Mouse (Mus musculus) embryonic facial prominence, embryonic 10.5 days (tissue): ENCODE results near the gene Nudt1. TPM values are rescaled to one million over a fixed set of nuclear protein-coding genes. Genes with fewer than 3 reads are reported as not detected.
A peak's percentile ranks its signal among the peaks of the same experiment; 100 is the strongest.
"Not testable (repeated sequence)": the region's sequence is repeated elsewhere in the genome, so short reads cannot be mapped to it uniquely, and the experiment has no call there.

Source experiments
- DNase-seq: peaks from one replicate; pipeline ENCODE4 v3.0.0-alpha.2; 2017; ENCODE audit warnings: low spot score
- H3K27ac ChIP-seq: fragments of 300-500 bp; sonication (generic); replicated peaks from 2 replicates; pipeline ENCODE4 v1.5.1; 2016; ENCODE audit warnings: mild to moderate bottlenecking
- H3K27me3 ChIP-seq: fragments of 300-500 bp; sonication (generic); replicated peaks from 2 replicates; pipeline ENCODE4 v1.6.1; 2016; ENCODE audit warnings: low read depth, mild to moderate bottlenecking; ENCODE audit not compliant: poor library complexity, severe bottlenecking
- H3K36me3 ChIP-seq: fragments of 300-500 bp; sonication (generic); replicated peaks from 2 replicates; pipeline ENCODE4 v1.6.1; 2016; ENCODE audit warnings: mild to moderate bottlenecking, moderate library complexity
- H3K4me1 ChIP-seq: fragments of 300-500 bp; sonication (generic); 2 replicates; pipeline ENCODE4 v1.6.1; 2016
- H3K4me3 ChIP-seq: fragments of 300-500 bp; sonication (generic); 2 replicates; pipeline ENCODE4 v1.5.1; 2016; ENCODE audit warnings: mild to moderate bottlenecking, moderate library complexity
- H3K9me3 ChIP-seq: fragments of 300-500 bp; sonication (generic); 2 replicates; pipeline ENCODE4 v1.6.1; 2016; ENCODE audit warnings: mild to moderate bottlenecking
- WGBS: fragments of 180-500 bp; shearing (Covaris S2); methylation state at CpG from one replicate; pipeline ENCODE4 v1.1.7; 2016; 5-methylcytosine and 5-hydroxymethylcytosine counted together
- polyA plus RNA-seq: library from polyadenylated mRNA; unstranded; fragments of >200 nt; fragmentation: Nextera tagmentation; extraction: Ambion mirVana; gene quantifications from 2 replicates; pipeline ENCODE4 v1.2.1, GENCODE M21; 2016

Gene Nudt1
- polyA plus RNA-seq, 1 experiment from 2014 or later = 55.9 TPM

GRCm38 (mm10) chr5:140349882-140350281 is 28.4 kb downstream of the Nudt1 start:
- Histone ChIP-seq H3K4me3 (no peak overlapping the region), H3K27me3 (no peaks in the 10 kb centered on the region), H3K9me3 (no peaks in the 10 kb centered on the region), H3K4me1 (no peaks in the 10 kb centered on the region), H3K27ac (no peak overlapping the region), H3K36me3 (peaks cover 92% of the 10 kb centered on the region)
- no peak for DNase-seq
- 96% methylated on average over 9 of the region's 9 CpGs for WGBS

GRCm38 (mm10) chr5:140350731-140351497 is 29.5 kb downstream of the Nudt1 start:
- Histone ChIP-seq H3K4me3 (no peak overlapping the region), H3K4me1 (no peaks in the 10 kb centered on the region), H3K36me3 (peaks cover 92% of the 10 kb centered on the region), H3K27ac (no peak overlapping the region), H3K27me3 (no peaks in the 10 kb centered on the region), H3K9me3 (no peaks in the 10 kb centered on the region)
- no peak for DNase-seq
- WGBS = 91% methylated on average over 8 of the region's 8 CpGs

GRCm38 (mm10) chr5:140352352-140352751 is 30.9 kb downstream of the Nudt1 start:
- DNase-seq = no peak
- Histone ChIP-seq H3K4me1 (no peaks in the 10 kb centered on the region), H3K27ac (no peak overlapping the region), H3K9me3 (no peaks in the 10 kb centered on the region), H3K36me3 (peaks cover 92% of the 10 kb centered on the region), H3K4me3 (no peak overlapping the region), H3K27me3 (no peaks in the 10 kb centered on the region)
- 94% methylated on average over 6 of the region's 6 CpGs for WGBS

- no peak for DNase-seq
- peaks cover 98% of the 10 kb centered on the region for H3K36me3 ChIP-seq
- no peak overlapping the region for H3K4me3 ChIP-seq
- 90% methylated on average over 11 of the region's 11 CpGs for WGBS
- H3K27me3 ChIP-seq = no peaks in the 10 kb centered on the region
- no peaks in the 10 kb centered on the region for H3K9me3 ChIP-seq
- H3K4me1 ChIP-seq = no peaks in the 10 kb centered on the region; the same call in 1 of the 2 replicates
- no peak overlapping the region for H3K27ac ChIP-seq
Observed at GRCm38 (mm10) chr5:140355934-140356333, 34.5 kb downstream of the Nudt1 start.

- Histone ChIP-seq H3K4me3 (no peak overlapping the region), H3K36me3 (peaks cover 86% of the 10 kb centered on the region), H3K9me3 (no peaks in the 10 kb centered on the region), H3K27me3 (no peaks in the 10 kb centered on the region), H3K4me1 (no peaks in the 10 kb centered on the region; the same call in 1 of the 2 replicates), H3K27ac (no peak overlapping the region)
- no peak for DNase-seq
- 94% methylated on average over 3 of the region's 3 CpGs for WGBS
Observed at GRCm38 (mm10) chr5:140357466-140357865, 36.0 kb downstream of the Nudt1 start.

- Histone ChIP-seq H3K36me3 (peaks cover 76% of the 10 kb centered on the region), H3K4me1 (no peaks in the 10 kb centered on the region; the same call in 1 of the 2 replicates), H3K27me3 (no peaks in the 10 kb centered on the region), H3K9me3 (peaks cover 8% of the 10 kb centered on the region; the same call in 1 of the 2 replicates), H3K4me3 (no peak overlapping the region), H3K27ac (no peak overlapping the region)
- 75% methylated on average over 14 of the region's 14 CpGs for WGBS
- no peak for DNase-seq
Observed at GRCm38 (mm10) chr5:140359930-140360674, 38.6 kb downstream of the Nudt1 start.

GRCm38 (mm10) chr5:140364415-140364814 is 43.0 kb downstream of the Nudt1 start:
- no peaks in the 10 kb centered on the region; the same call in 1 of the 2 replicates for H3K4me1 ChIP-seq
- DNase-seq = no peak
- 95% methylated on average over 5 of the region's 5 CpGs for WGBS
- H3K27me3 ChIP-seq = no peaks in the 10 kb centered on the region
- no peak overlapping the region for H3K27ac ChIP-seq
- no peak overlapping the region for H3K4me3 ChIP-seq
- peaks cover 8% of the 10 kb centered on the region; the same call in 1 of the 2 replicates for H3K9me3 ChIP-seq
- peaks cover 48% of the 10 kb centered on the region for H3K36me3 ChIP-seq

GRCm38 (mm10) chr5:140368126-140368525 is 46.7 kb downstream of the Nudt1 start:
- WGBS = 81% methylated on average over 2 of the region's 2 CpGs

GRCm38 (mm10) chr5:140368926-140369325 is 47.5 kb downstream of the Nudt1 start:
- Histone ChIP-seq H3K27ac (no peak overlapping the region), H3K27me3 (no peaks in the 10 kb centered on the region), H3K4me3 (no peak overlapping the region), H3K9me3 (peaks cover 2% of the 10 kb centered on the region; the same call in 1 of the 2 replicates), H3K4me1 (peaks cover 19% of the 10 kb centered on the region), H3K36me3 (peaks cover 24% of the 10 kb centered on the region)
- no peak for DNase-seq
- WGBS = 90% methylated on average over 4 of the region's 4 CpGs

More at GRCm38 (mm10) chr5:140368126-140368525, 46.7 kb downstream of the Nudt1 start:
- H3K27me3 ChIP-seq, H3K27ac ChIP-seq, H3K9me3 ChIP-seq, DNase-seq, H3K4me3 ChIP-seq: not testable (repeated sequence)
- H3K4me1 ChIP-seq = peaks cover 15% of the 10 kb centered on the region
- peaks cover 31% of the 10 kb centered on the region for H3K36me3 ChIP-seq

- WGBS = 86% methylated on average over 2 of the region's 2 CpGs
- no peaks in the 10 kb centered on the region for H3K9me3 ChIP-seq
- H3K36me3 ChIP-seq = peaks cover 19% of the 10 kb centered on the region
- H3K27ac ChIP-seq = no peak overlapping the region
- DNase-seq = no peak
- H3K4me3 ChIP-seq = no peak overlapping the region
- peaks cover 24% of the 10 kb centered on the region for H3K4me1 ChIP-seq
- no peaks in the 10 kb centered on the region for H3K27me3 ChIP-seq
Observed at GRCm38 (mm10) chr5:140369466-140369865, 48.0 kb downstream of the Nudt1 start.

GRCm38 (mm10) chr5:140370446-140371254 is 49.2 kb downstream of the Nudt1 start:
- Histone ChIP-seq H3K4me3 (no peak overlapping the region), H3K9me3 (no peaks in the 10 kb centered on the region), H3K4me1 (peaks cover 24% of the 10 kb centered on the region), H3K27me3 (no peaks in the 10 kb centered on the region), H3K27ac (0 out of 2 replicates have a peak overlapping the region, but pooled peaks have one; percentile 2), H3K36me3 (peaks cover 9% of the 10 kb centered on the region)
- DNase-seq = no peak
- WGBS = 75% methylated on average over 6 of the region's 6 CpGs

- Histone ChIP-seq H3K36me3 (peaks cover 3% of the 10 kb centered on the region), H3K4me3 (no peak overlapping the region), H3K27ac (no peak overlapping the region), H3K27me3 (no peaks in the 10 kb centered on the region), H3K9me3 (no peaks in the 10 kb centered on the region), H3K4me1 (peaks cover 24% of the 10 kb centered on the region)
- 98% methylated on average over 3 of the region's 3 CpGs for WGBS
- no peak for DNase-seq
Observed at GRCm38 (mm10) chr5:140371671-140372070, 50.2 kb downstream of the Nudt1 start.
